Mouse (Mus musculus): ENCODE measurements around the gene Scgb2b17. TPM values are rescaled to one million over a fixed set of nuclear protein-coding genes. Genes with fewer than 3 reads are reported as not detected.
"Not testable (repeated sequence)": the region's sequence is repeated elsewhere in the genome, so short reads cannot be mapped to it uniquely, and the experiment has no call there.

Gene Scgb2b17
- total RNA-seq (2014; rRNA removed) (not detected in 2 replicates), polyA plus RNA-seq (2012; rRNA removed) (not detected in 2 replicates)

DNA sequence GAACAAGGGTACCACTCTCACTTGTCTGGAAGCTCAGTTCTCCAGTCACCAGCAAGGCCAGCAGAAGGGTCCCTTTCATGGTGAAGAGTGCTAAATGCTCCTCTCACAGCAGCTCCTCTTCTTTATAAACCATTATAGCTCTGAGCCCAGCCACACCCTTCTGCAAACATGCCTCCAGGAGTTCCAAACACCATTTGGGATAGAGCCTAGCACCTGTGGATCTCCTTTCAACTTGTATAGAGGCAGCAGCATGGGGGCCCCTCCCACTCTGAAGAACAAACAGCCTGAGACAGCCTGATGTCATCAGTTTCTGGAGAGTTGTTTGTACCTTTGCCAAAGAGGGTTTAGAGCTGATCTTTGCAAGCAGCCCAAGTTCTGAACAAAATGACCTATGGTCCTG lies at the start of gene Scgb2b17:
TSS of gene Scgb2b17 (minus strand) at position 101 of the 400 bp plus-strand sequence.
- not testable (repeated sequence) for H3K79me2 ChIP-seq (ENCODE audit: control insufficient read depth, insufficient read depth, low read length); H3K9ac ChIP-seq (ENCODE audit: low read depth, low read length); DNase-seq (ENCODE audit: extremely low read depth, low read depth, low spot score); H3K27ac ChIP-seq (replicated peaks; ENCODE audit: insufficient read depth, low read depth, low read length); H3K4me1 ChIP-seq (ENCODE audit: control insufficient read depth, insufficient read depth, low read length); H3K36me3 ChIP-seq (ENCODE audit: control insufficient read depth, insufficient read depth, low read length); H3K4me3 ChIP-seq (ENCODE audit: insufficient read depth, low read depth, low read length); H3K27me3 ChIP-seq (ENCODE audit: control insufficient read depth, insufficient read depth, low read length)

DNA sequence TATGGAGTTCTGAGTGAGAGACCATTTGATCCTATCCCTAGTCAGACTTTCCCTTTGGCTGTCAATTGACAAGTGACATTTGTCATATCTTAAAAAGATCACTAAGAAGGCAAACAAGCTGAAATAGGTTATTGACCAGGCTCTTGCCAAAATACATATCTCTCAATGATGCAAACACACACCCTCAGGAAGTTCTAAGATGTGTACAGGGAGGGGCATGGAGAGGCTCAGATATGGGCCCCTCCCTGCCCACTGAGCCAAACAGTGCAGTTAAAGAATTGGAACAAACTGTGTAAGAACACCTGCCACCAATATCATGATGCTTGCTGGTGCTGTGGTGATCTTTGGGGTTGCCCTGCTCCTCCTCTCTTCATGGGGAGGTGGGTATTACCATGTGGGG lies 6.8 kb upstream of the Scgb2b17 start, which contains the start of gene Scgb1b17:
TSS of gene Scgb1b17 (plus strand) at position 301 of the 400 bp plus-strand sequence.
- not testable (repeated sequence) for H3K36me3 ChIP-seq (ENCODE audit: control insufficient read depth, insufficient read depth, low read length); H3K27ac ChIP-seq (replicated peaks; ENCODE audit: insufficient read depth, low read depth, low read length); DNase-seq (ENCODE audit: extremely low read depth, low read depth, low spot score); H3K9ac ChIP-seq (ENCODE audit: low read depth, low read length); H3K79me2 ChIP-seq (ENCODE audit: control insufficient read depth, insufficient read depth, low read length); H3K4me3 ChIP-seq (ENCODE audit: insufficient read depth, low read depth, low read length); H3K27me3 ChIP-seq (ENCODE audit: control insufficient read depth, insufficient read depth, low read length); H3K4me1 ChIP-seq (ENCODE audit: control insufficient read depth, insufficient read depth, low read length)

Other genes starting within 250 kb of the Scgb2b17 start
- gene Scgb2b15, start 226.9 kb downstream of the Scgb2b17 start, total RNA-seq (2014; rRNA removed): not detected in 2 replicates
- gene Scgb2b15, start 226.9 kb downstream of the Scgb2b17 start, polyA plus RNA-seq (2012; rRNA removed): not detected in 2 replicates
- not detected in 2 replicates for gene Scgb1b15, start 220.0 kb downstream of the Scgb2b17 start, total RNA-seq (2014; rRNA removed)
- gene Scgb1b15, start 220.0 kb downstream of the Scgb2b17 start, polyA plus RNA-seq (2012; rRNA removed): not detected in 2 replicates
- not detected in 2 replicates for gene Scgb1b17, start 6.9 kb upstream of the Scgb2b17 start, total RNA-seq (2014; rRNA removed)
- not detected in 2 replicates for gene Scgb1b17, start 6.9 kb upstream of the Scgb2b17 start, polyA plus RNA-seq (2012; rRNA removed)
- not detected in 2 replicates for gene Scgb2b18, start 117.3 kb upstream of the Scgb2b17 start, total RNA-seq (2014; rRNA removed)
- gene Scgb2b18, start 117.3 kb upstream of the Scgb2b17 start, polyA plus RNA-seq (2012; rRNA removed): not detected in 2 replicates
- not detected in 2 replicates for gene Scgb1b18, start 129.0 kb upstream of the Scgb2b17 start, total RNA-seq (2014; rRNA removed)
- not detected in 2 replicates for gene Scgb1b18, start 129.0 kb upstream of the Scgb2b17 start, polyA plus RNA-seq (2012; rRNA removed)
- gene Scgb2b19, start 223.8 kb upstream of the Scgb2b17 start, total RNA-seq (2014; rRNA removed): not detected in 2 replicates
- not detected in 2 replicates for gene Scgb2b19, start 223.8 kb upstream of the Scgb2b17 start, polyA plus RNA-seq (2012; rRNA removed)
- gene Scgb1b19, start 230.7 kb upstream of the Scgb2b17 start, total RNA-seq (2014; rRNA removed): not detected in 2 replicates
- not detected in 2 replicates for gene Scgb1b19, start 230.7 kb upstream of the Scgb2b17 start, polyA plus RNA-seq (2012; rRNA removed)

Measured in liver, adult 2 months (tissue).